Mouse (Mus musculus) spleen, adult 2 months (tissue): ENCODE results near the gene Bbs9.

Experiments used
- CTCF ChIP-seq: fragments of 200-500 bp; IDR thresholded peaks from 2 replicates; pipeline ENCODE4 v1.5.1; 2011; ENCODE audit warnings: mild to moderate bottlenecking, inconsistent platforms; ENCODE audit not compliant: insufficient read depth, insufficient read length, insufficient replicate concordance; ENCODE audit errors: extremely low read depth
- POLR2A ChIP-seq: fragments of 200-500 bp; IDR thresholded peaks from 2 replicates; pipeline ENCODE4 v1.6.1; 2011; ENCODE audit warnings: low read depth, low read length, inconsistent platforms

- TF ChIP-seq POLR2A (no peak), CTCF (no peak)
These were observed 80.6 kb downstream of the Bbs9 start for GRCm38 (mm10) chr9:22556076-22556475.
